Mouse (Mus musculus): ENCODE data around the gene Coq5.
"Not testable (repeated sequence)": the region's sequence is repeated elsewhere in the genome, so short reads cannot be mapped to it uniquely, and the experiment has no call there.

Coq5 gene

DNA sequence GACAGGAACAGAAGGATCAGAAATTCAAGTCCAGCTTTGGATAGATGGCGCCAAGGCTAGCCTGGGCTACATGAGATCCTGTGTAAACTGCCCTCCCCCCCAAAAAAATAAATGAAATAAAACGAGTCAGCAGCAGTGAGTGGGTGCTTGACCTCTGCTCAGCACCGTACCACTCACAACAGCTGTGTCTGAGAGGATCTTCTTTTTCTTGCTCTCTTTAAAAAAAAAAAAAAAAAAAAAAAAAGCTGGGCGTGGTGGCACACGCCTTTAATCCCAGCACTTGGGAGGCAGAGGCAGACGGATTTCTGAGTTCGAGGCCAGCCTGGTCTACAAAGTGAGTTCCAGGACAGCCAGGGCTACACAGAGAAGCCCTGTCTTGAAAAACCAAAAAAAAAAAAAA is 22.7 kb downstream of the Coq5 start:
- not testable (repeated sequence) for DNase-seq (ENCODE audit: low spot score in 2 of 2)

DNA sequence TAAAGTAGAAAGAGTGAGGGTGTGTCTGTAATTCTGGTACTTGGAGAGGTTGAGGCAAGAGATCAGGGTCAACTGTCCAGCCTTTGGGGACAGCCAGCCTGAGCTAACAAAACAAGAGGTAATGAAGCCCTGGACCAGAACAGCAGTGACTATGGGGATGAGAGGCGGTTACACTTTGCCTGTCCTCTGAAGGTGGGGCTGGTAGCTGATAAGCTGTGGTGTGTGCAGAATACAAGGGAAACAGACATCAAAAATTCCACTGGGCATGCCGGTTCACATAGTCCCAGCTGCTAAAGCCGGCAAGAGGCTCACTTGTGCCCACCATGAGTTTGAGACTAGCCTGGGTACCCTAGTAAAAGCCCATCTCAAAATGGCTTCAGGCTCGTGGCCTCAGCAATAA is 32.9 kb downstream of the Coq5 start:
- DNase-seq (ENCODE audit: low spot score in 2 of 2): no peak

DNA sequence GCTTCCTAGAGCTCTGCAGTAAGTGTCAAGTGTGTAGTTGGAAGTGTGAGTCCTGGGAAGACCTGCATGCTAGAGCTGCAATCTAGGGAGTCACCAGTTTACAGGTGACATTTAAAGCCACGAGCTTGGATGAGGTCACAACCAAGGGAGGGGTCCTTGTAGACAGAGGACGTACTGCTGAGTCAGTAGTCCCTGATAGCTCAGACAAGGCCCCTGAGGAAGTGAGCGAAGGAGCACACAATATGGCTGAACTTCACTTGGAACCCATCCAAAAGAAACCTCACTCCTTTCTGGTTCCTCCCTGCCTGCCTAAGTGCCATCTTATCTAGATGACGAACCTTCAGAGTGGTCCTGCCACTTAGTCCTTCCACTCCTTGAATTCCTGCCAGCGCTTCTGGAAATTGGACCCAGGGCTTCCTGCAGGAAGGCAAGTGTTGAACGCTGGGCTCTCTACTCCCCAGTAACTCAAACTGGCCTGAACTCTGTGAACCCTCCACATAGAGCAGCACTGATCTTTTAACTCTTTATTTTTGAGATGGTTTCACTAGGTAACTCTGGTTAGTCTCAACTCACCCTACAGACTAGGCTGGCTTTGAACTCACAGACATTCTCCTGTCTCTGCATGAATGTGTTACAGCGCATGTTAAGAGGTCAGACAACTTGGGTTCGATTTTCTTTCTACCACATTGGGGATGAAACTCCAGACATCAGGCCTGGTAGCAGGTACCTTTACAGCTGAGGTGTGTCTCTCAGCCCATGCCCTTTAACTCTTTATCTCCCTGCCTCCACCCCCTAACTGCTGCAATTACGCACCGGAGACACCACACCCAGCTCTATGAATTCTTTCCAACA is 33.6 kb downstream of the Coq5 start:
- no peak for DNase-seq (ENCODE audit: low spot score in 2 of 2)

- no peak for DNase-seq (ENCODE audit: low spot score in 2 of 2)
Measured at GRCm38 (mm10) chr5:115313668-115313943, 34.1 kb downstream of the Coq5 start.

GRCm38 (mm10) chr5:115316968-115317644 is 37.6 kb downstream of the Coq5 start:
- DNase-seq (ENCODE audit: low spot score in 2 of 2): no peak

DNA sequence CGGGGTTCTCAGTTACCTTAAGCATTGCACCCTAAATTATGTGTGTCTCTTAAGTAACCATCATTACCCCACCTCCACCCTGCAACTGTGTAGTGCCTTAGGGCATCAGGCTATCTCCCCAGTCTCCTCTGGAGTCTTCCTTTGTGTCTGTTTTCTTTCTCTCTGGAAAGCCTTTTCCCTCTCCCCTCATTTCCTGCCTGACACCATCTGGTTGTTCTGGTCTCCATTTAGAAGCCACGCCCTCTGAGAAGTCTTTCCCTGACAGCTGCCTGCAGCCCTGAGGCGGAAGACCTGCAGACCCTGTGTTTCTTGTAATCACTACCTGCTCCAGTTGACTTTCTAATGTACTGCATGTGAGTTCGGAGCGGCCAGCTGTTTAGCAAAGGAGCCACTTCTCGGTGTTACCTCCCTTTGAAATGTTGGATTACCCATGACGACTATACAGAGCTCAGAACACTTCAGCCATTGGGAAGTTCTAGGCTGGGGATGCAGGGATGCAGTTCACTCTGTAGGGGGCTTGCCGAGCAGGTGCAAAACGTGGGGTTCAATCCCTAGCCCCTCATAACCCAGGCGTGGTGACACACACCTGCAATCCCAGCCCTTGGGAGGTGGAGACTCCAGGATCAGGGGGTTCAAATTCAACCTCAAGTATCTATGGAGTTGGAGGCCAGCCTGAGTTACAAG is 38.3 kb downstream of the Coq5 start:
- DNase-seq (ENCODE audit: low spot score in 2 of 2): no peak

GRCm38 (mm10) chr5:115319004-115319940 is 39.8 kb downstream of the Coq5 start:
- DNase-seq (ENCODE audit: low spot score in 2 of 2): peak; percentile 63 to 75

DNA sequence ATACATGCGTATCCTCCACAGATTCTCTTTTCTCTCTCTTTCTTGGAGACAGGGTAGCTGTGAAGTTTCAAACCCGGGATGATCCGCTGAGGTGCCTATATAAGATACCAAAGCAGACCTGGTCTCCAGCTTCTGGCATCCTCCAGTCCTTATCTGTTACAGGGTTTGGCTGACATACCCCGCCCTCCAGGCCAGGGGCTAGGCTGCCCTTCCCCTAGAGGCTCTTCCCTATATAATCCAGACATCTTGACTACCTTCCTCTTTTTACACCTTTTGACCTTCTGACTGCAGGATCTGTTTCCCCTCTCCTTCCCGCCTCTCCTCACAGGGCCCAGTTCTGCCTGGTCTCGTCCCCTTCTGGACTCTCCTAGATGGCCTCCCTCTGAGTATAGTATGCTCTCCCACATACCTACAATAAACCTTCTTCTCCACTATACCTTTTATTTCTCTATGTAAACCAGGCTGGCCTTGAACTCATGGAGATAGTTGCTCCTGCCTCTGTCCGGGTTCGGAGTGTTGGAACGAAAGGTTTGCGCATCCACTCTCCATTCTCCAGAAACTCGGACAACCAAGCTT is 46.9 kb downstream of the Coq5 start:
- DNase-seq (ENCODE audit: low spot score in 2 of 2): no peak

DNA sequence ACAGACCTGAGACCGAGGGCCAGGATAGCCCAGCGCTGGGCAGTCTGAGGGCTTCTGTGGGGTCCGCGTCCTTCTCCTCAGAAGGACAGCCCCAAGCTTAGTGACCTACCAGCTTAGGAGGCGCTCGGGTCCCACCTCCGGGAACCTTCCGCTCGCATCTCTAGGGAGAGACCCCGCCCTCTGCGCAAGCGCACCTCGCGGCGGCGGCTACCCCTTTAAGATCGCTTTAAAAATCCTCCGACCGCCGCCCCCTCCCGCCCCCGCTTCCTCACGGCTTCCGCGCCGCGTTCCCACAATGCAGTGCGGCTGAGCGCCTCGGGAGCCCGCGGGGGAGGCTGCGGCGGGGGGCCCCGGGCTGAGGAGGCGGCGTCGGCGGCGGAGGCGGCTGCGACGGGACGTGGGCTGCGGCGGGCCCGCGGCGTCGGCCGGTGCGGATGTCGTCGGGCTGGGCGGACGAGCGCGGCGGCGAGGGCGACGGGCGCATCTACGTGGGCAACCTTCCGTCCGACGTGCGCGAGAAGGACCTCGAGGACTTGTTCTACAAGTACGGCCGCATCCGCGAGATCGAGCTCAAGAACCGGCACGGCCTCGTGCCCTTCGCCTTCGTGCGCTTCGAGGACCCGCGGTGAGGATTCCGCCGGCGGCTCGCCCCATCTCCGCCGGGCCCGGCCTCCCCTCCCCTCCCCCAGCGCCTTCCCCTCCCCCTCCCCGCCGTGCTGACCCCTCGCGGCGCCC is 47.6 kb downstream of the Coq5 start, which contains the start of gene Srsf9:
Gene Srsf9 (plus strand): TSS at position 303 of the 735 bp plus-strand sequence.
- DNase-seq (ENCODE audit: low spot score in 2 of 2): peak; percentile 89 to 94

DNA sequence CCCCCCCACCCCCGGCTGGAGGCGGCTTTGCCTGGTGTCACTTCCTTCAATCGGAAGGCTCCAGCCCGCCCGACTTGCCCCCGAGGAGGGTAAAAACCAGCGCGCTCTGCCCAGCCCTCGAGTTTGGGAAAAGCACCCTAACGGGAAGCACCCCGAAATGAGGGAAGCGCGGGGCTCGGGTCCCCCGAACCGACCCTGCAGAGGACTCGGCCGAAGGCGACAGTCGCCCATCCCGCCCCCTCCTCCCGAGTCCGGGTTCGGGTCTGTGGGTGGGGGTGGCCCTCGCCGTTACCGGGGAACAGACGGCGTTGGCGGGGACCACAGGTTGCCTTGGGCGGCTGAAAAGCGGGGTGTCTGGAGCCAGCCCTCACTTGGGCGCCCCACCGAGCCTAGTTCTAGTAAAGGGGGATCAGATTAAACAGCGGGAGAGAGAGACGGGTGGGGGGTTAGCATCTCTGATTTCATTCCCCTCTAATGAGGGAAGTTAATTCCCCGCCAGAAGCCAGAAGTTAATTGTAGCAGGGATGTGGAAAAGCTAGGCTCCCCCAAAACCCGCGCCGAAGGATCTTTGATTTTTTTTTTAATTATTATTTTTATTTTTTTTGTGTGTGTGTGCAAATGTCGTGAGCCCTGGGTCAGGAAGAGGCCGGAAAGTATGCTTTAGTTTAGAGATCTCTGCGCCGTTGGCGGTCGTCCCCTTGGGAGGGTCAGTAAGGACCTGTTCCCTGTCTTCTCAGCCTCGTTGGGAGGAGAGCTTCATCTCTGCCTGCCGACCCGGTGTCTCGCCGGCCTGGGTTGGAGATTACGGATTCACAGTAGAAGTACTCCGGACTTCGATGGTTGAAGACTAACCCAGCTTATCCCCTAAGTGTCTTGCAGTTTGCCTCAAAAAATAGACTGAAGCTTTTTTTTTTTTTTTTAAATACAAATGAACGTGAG is 48.4 kb downstream of the Coq5 start:
- peak; percentile 53 to 56 for DNase-seq (ENCODE audit: low spot score in 2 of 2)

GRCm38 (mm10) chr5:115330955-115331354 is 51.5 kb downstream of the Coq5 start:
- no peak for DNase-seq (ENCODE audit: low spot score in 2 of 2)

DNA sequence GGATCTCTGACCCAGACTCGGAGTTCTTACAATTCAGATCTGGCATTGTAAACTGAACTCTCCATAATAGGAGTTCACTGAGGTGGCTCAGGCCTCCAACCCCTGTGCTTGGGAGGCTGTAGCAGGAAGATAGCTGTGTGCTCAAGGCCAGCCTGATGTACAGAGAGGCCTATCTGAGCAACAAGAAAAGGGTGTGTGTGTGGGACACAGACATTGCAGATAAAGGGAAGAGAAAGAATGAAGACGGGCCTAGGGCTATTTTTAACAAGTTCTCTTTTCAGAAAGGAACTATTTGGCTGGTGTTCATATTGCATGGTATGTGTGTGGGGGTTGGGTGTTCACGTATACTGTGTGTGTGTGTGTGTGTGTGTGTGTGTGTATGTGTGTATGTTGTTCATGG is 54.2 kb downstream of the Coq5 start:
- no peak for DNase-seq (ENCODE audit: low spot score in 2 of 2)

DNA sequence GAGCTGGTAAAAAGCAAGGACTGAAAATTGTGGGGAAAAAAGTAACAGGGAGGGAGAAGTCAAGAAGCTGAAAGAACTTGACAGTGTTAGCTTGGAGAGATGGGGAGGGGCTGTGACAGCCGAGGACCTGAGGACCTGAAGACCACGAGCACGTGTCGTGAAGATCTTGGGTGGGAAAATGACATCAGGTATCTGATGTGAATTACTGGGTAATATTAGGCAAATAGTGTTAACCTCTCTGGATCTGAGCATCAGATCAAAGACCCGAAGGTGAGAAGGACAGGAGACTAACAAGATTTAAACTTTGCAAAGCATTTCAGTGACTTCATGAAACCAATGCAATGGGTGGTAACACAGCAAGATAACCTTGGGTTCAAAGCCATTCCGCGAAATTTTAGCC is 60.5 kb downstream of the Coq5 start:
- DNase-seq (ENCODE audit: low spot score in 2 of 2): no peak

GRCm38 (mm10) chr5:115340577-115341313 is 61.3 kb downstream of the Coq5 start, which contains the start of the genes Gatc and Triap1:
Gatc (minus strand) TSS chr5:115341178.
Triap1 (plus strand) TSS chr5:115341225.
- DNase-seq (ENCODE audit: low spot score in 2 of 2): peak; percentile 77 to 88

- DNase-seq (ENCODE audit: low spot score in 2 of 2): no peak
Measured at GRCm38 (mm10) chr5:115341314-115342165, 62.1 kb downstream of the Coq5 start.
